Mouse (Mus musculus): ENCODE results near the gene Unc119.

Gene Unc119

DNA sequence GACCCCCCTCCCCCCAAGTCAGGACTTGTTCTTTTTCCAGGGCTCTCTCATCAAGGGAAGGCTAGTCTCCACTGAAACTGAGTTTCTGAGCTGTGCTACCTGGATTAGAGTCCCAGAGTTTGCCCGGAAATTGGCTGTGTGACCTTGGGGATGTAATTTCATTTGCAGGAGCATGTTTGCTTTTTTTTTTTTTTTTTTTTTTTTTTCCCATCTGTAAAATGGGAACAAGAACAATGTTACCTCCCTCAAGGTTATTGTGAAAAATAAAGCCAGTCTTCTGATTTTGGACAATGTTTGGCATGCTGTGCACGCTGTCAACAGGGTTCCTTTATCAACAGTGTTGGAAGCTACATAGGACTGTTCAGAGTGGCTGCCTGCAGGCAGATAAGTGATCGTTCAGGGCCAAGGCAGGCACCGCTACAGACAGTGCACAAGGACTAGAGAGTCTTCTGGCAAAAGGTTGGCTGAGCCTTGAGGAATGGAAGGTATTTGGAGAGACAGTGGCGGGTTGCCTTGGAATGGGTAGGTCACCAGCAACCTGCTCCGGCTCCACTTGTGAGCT is 1.1 kb downstream of the Unc119 start:
- DNase-seq (ENCODE audit: low spot score), result no peak

DNA sequence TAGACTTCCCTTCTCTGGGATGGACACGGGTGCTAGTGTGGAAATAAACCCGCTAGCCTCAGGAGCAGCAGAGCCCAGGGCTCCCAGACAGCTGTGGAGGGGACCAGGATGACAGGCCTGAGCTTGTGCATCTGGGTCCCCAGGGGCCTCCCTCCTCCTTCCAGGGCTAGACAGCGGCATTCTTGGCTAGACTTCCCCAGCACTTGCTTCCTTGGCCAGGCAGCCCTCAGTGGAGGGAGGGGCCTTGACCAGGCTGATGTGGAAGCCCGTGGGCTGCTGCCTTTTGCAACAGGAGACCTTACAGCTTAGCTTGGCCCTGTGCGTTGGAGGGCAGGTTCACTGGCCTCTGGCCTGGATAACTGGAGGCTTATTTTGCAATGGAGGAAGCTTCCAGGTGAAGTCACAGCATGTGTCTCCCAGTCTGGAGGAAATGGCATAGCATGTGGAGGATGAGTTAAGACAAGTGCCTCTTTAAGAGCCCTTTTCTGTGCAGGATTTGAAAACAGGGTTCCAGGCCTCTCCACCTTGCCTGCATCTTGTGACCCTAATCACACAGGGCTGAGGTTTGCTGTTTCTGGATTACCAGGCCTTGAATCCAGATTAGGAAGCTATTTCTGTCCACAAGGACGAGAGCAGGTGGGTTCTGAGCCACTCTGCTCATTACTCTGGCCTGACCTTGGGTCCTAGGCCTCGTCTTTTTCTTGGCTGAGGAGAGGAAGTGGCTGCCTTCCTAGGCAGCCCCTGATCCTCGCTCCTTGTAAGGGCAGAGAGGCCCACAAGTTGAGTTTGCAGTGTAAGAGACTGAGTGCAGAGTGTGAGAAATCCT is 1.8 kb downstream of the Unc119 start:
- DNase-seq (ENCODE audit: low spot score), result peak; percentile 66

DNA sequence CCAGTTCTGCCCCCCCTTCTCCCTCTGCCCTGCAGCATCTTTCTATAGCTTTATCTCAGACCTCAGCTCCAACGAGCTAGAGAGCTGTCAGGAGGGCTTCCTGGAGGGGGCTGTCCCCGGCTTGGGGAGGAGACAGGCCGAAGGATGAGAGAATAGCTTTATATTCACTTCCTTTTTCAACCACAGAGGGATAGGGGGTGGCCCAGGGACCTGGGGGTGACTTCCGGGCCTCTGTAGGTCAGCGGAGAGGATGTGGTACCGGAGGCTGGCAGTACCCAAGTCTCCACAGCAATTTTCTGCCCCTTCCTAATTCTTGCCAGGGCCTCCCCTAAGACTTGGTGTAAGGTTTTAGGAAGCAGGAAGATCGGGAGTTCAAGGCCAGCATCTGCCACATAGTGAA is 2.5 kb downstream of the Unc119 start:
- peak; percentile 63 for DNase-seq (ENCODE audit: low spot score)

DNA sequence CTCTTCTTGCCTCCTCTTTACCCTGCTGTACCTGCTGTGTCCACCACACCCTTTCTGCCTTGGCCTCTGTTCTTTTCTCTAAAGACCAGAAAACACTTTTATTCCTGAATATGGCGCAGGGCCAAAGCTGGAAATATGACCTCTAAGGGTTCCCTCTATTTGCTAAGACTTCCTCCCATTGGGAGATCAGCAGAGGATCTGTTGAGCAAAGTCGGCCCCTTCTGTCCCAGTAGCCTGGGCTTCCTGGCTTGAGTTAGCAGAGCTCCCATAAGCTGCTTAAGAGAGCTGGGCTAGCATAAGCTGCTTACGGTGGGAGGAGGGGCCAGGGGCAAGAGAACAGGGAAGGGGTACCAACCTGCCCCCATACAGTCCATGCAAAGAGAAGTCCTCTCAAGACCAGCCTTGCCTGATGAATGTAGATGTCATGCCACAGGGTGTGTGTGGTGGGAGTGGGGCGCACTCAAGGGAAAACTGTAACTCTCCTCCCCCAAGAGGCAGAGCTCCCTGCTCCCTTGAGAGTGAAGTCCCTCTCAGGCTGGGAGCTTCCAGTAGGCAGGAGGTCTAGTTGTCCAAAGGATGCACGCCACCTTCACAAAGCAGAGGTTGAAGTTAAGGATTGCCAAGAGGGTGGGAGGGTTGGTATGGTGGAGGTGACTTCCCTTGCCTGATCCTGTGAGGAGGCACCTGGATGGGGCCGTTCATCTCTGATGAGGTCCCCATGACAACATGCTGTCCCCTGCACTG is 3.2 kb downstream of the Unc119 start:
- no peak for DNase-seq (ENCODE audit: low spot score)

DNA sequence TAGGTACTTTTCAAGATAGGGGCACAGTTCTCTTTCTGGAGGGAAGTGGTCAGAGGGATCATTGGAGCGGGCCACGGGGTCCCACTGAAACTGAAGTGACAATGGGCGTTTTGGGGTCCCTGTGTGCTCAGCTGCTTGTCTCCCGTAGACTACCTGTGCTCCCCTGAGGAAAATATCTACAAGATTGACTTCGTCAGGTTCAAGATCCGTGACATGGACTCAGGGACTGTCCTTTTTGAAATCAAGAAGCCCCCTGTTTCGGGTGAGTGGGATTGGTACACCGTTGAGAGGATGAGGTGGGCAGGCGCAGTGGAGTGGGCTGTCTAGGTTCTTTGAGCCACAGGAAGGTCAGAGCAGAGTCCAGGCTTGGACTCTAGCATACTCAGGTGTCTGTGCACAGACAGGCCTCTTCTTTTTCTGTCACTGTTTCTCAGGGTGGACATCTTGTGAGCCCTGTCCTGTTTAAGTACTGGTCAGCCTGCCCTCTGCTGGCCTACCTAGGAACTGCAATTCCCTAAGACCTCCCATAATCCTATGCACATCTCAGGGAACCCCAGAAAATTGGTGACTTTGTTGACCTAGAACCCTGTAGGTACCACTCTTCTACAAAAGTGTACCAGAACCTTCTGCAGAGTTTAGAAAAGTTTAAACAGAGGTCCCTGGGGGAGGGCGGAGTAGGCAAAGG is 3.9 kb downstream of the Unc119 start:
- peak; percentile 74 for DNase-seq (ENCODE audit: low spot score)

DNA sequence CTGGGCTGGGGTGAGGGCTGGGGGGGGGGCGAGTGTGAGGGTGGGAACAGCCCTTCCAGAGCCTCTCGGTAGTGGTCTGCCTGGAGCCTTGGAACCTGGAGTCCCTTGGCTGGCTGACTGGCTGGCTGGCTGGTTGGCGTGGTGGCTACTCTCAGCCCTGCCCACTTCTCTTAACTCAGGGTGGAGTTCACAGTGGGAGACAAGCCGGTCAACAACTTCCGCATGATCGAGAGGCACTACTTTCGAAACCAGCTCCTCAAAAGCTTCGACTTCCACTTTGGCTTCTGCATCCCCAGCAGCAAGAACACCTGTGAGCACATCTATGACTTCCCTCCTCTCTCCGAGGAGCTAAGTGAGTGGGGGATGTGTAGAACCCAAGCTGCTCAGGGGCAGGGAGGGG is 4.6 kb downstream of the Unc119 start:
- DNase-seq (ENCODE audit: low spot score), result peak; percentile 83

DNA sequence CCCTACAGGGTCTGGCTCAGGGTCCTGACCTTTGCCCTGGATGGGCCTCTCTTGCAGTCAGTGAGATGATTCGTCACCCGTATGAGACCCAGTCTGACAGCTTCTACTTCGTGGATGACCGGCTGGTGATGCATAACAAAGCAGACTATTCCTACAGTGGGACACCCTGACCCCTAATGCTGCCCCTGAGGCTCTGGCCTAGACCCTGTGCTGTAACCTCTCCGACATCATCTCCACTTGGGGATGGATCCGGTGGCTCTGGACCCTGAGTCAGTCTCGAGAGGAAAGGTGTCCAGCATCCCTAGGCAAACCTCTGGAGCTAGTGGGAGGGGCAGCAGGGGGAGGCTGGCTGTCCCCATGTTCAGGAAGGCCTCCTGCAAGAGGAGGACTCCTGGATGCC is 5.2 kb downstream of the Unc119 start:
- no peak for DNase-seq (ENCODE audit: low spot score)

DNA sequence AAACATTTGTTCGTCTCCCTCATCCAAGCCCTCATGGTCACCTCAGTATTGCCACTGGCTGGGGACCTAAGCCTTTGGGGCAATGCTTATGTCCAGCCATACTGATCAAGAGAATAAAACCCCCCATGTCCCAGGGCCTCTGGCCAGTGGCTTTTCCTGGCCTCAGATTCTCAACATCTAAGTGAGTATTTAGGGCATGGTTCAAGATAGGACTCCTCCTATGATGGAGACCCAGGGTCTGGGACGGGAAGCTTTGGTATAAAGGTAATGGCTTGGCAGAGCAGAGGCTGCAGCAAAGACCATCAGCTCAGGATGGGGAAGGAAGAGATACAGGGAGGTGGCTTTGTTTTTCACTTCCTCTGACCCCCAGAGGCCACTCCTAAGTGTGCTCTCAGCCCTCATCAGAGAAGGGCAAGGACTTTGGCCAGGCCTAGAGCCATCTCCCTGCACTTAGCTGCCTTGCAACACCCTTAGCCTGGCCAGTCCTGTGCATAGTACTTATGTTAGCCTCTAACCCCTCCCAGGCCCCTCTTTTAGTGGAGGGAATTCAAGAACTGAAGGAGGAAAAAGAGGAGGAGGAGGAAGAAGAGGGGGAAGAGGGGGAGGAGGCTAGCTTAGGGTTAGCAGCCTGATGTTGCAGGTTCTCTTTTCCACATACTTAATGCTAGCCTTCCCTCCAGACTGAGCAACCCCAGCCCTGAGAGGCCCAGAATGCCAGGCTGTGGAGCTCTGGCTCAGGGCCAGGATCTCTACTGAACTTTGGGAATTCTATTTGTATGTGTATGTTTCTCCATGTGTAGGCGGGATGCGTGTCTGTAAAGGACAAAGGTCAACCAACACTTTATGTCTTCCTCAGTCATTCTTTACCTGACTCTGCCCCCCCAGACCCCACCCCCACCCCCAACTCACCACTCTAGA is 6.4 kb downstream of the Unc119 start:
- no peak for DNase-seq (ENCODE audit: low spot score)

DNA sequence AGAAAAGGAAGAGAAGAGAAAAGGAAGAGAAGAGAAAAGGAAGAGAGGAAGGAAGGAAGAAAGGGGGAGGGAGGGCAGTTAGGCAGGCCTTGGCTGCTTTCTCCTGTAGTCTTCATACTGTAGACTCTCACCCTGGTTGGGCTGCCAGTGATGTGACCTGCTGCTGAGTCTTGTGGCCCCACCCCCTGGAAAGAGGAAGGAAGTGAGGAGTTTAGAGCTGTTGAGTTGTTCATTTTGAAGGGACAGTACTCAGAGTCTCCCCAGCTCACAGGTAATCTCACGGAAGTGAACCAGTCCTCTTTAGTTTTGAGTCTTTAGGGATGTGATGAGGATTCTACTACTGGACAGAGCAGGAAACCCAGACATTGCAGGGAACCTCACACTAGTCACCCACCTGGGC is 9.8 kb downstream of the Unc119 start:
- peak; percentile 44 for DNase-seq (ENCODE audit: low spot score)

DNA sequence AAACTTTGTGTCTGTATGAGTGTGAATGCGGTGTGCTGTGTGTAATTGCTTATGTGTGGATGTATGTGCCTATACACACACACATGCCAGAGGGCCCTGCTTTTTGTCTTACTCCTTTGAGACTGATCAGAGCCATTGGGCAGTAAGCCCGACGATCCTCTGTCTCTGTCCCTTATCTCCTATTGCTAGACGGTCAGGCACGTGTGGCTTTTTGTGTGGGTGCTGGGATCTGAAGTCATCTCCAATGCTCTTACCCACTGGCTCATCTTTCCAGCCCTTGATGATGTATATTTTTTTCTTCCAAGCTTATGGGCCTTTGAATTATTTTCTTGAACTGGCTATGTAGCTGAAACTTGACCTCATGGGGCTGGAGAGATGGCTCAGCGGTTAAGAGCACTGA is 11.6 kb downstream of the Unc119 start:
- no peak for DNase-seq (ENCODE audit: low spot score)

DNA sequence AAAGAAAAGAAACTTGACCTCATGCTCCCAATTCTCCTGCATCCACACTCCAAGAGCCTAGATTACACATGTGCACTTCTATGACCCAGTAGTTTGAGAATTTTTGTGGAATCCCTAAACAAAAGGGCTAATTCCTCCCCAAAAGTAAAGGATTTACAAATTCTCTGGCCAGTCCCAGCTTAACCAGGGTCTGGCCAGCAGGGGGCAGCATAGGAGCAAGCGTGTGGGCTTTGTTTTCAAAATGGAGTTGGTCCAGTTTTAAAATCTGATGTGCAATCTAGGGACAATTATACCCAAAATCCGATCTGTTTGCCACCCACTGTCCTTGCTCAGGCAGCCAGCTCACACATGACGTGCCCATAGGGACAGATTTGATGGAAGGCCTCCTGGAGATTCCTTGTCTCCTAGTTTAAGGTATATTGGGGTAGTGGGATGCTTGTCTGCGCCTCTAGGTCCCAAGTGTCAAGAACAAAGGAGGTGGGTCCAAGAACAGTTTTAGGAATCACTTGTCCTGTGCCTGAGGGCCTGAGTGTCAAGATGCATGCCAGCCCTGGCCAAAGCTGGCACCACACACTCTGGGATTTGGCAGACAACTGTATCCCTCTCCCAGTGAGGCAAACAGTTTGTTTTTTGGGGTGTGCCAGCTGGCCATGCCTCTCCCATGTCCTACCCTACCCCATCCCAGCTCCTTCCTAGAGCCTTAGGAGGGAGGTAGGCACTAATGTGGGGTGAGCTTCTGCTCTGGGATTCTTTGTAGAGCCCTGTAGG is 12.4 kb downstream of the Unc119 start:
- DNase-seq (ENCODE audit: low spot score), result peak; percentile 59

DNA sequence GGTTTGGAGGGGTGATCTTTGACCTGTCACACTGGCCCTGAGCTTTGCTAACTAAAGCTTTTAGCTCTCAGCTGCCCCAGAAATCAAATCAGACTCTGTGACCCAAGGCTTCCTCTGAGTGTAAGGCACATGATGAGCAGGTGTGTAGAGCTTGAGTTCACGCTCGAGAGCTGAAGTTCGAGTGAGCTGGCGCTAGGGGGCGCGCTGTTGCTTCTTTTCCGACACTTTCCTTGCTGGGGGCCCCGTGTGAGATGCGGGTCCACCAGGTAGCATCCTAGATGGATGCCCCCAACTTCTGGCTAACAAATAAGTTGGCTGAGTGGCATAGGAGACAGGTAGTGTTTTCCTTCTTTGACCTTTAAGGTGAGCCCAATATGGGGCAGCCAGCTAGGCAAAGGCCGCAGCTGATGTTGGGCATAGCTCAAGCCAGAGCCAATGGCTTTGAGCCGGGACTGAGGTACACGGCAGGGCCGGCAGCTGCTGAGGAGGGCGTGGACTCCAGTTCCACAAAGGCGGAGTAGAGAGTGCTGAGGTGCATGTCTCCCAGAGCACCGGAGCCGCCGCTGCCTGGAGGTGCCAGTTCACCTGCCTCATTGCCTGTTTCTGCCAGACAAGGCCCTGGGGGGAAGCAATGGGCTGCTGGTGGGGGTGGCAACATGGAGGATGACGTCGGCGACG is 15.2 kb downstream of the Unc119 start:
- no peak for DNase-seq (ENCODE audit: low spot score)

DNA sequence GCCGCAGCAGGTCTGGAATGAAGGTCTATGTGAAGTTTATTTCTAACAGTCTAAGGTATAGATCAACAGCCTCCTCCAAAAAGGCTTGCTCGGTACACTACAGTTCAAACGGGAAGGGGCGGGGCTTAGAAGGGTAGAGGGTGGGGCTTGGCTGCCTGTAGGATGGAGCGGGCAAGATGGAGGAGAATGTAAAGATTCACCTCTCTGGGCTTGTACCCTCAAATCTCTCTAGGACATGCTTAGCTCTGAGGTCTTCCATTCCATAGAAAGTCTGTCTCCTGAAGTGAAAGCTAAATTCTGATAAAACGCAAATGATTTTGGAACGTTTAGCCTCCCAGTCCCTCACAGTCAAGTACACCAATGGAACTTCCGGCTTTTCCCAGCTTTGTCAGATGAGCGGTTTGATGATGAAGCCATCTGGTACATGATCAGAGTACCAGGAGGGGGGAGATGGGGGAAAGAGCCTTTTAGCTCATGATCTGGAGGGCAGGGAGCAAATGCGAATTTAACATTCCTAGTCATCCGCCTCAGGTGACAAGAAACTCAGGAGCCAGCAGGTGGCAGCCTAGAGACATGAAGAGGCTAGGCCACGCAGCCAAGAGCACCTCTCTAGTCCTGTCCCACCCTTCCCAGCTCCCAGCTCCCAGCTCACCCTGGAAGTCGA is 17.0 kb downstream of the Unc119 start:
- peak; percentile 81 for DNase-seq (ENCODE audit: low spot score)

DNA sequence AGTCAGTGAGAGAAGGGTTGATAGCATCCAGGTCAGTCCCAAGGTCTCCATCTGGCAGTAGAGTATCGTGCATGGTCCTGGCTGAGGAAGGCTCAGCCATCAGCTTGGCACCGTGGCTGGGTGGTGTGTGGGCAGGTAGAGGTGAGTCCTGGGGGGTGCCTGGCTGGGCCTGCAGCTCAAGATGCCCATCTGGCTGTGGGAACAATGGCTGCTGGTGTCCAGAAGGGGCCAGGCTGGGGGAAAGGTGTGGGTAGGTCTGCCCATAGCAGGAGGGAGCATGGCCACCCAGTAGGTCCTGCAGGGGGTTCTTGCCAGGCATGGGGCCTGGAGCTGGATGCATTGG is 17.5 kb downstream of the Unc119 start:
- DNase-seq (ENCODE audit: low spot score), result no peak

DNA sequence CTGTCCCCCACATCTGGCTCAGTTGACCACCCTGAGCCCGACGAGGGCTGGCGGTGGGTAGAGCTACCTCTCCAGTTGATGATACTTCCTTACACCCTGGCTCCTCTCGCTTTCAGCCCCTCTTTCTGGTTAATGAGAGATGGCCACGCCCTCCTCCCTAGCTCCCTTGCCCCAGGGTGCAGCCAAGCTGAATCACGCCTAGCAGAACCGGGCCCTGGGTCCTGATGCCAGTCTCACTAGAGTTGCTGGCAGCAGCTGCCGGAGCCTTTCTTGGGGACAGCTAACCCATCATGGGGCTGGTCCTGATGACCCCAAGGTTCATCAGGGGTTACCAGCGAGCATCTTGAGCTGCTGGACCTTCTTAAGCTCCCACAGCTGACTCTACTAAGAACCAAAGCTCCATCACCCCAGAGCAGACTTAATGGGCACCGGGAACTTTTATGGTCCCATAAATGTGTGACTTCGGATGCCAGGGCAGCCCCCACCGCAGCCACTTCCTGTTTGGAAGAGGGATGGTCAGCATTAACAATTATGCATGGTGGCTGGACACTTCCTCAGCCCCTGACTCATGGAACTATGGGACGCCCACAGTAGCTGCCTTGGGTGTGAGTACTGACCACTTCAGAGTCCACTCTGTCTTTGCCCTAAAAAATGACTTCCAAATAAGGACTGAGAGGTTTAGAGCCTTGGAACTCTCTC is 20.2 kb downstream of the Unc119 start:
- no peak for DNase-seq (ENCODE audit: low spot score)

DNA sequence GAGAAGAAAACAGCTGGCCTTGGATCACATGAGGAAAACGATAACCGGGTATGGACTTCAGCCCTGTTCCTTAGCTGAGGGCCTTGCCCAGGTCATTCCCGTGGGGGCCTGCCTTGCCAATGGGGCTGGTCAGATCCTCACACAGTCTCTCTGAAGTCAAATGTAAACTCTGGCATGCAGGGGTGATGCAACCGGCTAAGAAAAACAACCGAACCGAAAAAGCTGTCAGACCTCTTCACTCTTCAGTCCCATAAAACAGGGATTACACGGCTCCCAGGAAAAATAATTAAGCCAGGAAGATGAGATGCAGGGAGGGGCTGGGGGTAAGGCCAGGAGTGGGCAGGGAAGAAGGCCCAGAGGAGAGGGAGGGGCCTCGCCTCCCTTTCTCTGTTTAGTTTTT is 20.8 kb downstream of the Unc119 start:
- DNase-seq (ENCODE audit: low spot score), result no peak

DNA sequence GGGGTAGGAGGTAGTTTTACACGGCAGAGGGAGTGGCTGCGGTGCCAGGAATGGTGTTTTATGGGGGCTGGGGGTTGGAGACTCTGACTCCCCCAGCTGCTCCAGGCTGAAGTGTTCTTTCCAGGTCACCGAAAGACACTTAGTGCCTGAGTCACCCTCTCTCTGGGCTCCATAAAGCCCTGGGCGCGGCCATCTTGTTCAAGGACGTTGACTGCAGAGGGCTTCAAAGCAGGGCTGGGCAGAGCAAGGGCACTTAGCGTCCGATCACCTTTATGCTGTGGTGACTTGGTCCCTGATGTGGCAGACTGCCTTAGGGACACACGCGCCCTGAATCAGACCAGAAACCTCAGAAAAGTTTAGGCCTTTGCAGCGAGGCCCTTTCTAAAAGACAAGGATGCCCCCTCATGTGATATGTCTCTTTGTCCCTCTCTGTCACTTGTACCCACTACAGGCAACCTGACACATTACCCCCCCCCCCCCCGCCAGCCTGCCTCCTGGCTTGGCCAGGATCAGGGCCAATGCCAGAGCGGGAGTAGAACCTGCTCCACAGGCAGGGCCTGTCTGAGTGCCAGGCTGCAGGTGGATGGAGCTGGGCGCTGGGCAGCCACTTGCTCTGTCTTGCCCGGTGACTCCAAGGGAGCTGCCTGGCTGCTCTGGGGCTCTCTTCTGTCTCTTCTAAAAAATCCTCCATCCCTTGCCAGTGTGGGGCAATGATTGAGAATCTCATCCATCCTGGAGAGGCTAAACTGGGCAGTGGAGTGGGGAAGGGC is 24.4 kb downstream of the Unc119 start:
- DNase-seq (ENCODE audit: low spot score), result no peak

DNA sequence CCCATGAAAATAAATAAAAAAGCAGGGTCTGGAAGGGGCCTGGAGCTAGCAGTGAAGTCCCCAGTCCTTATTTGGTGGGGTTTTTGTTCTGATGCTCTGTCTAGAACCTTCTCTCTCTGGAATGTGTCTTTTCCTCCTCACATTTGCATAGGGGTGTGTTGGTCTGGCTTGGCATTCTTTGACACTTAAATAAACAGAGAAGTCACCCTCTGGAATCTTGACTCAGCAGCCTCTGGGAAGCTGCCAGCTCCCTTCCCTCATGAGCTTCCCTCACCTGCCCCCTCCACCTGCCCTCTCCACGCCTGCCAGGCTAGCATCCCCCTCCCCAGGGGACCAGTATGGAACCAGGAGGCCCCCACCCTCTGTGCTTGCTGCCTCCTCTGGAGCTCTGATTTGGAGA is 27.1 kb downstream of the Unc119 start:
- peak; percentile 44 for DNase-seq (ENCODE audit: low spot score)
